Mouse (Mus musculus) mouse trophoblast stem cell (cell line): ENCODE data around the gene Catsperg2.
"Not testable (repeated sequence)": the region's sequence is repeated elsewhere in the genome, so short reads cannot be mapped to it uniquely, and the experiment has no call there.

Source experiments
- in situ Hi-C, 2 experiments: fragments of 300-500 bp; cut with MseI, MboI; formaldehyde crosslinking; loops; 2 replicates in 1 of 2; 3 replicates in 1 of 2; pipeline ENCODE4 v1.15.1; 2025

The Catsperg2 gene

DNA sequence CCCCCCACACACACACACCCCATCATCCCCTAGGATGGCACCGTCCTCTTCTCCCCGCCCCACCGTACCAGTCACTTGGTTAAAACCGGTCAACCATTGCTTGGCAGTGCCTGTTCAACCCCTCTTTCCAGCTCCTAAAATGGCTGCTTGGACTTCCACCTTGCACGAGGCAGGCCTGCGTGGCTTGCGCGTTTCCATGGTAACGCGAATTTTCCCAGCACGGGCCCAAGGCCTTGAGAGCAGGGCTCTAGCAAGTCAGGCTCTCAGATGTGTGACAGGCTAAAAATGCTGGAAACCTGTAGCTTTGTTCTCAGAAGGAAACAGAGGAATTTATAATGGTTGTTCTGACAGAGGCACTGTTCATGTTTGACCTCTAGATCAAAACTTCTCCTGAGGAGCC is at the start of gene Catsperg2:
TSS of gene Catsperg2 (minus strand) at position 173 of the 400 bp plus-strand sequence.
- in situ Hi-C loops: not testable (repeated sequence)

DNA sequence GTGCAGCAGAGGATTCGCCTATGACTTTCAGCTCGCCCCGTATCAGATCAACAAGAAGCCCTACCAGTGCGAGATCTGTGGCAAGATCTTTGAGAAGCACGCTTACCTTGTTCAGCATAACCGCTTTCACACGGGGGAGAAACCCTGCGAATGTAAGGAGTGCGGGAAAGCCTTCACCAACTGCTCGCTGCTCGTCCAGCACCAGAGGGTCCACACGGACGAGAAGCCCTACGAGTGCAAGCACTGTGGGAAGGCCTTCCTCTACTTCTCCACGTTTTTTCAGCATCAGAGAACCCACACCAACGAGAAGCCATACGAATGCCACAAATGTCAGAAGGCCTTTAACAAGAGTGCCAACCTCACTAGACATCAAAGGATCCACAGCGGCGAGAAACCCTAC is 49.7 kb upstream of the Catsperg2 start:
- in situ Hi-C loops: no loop called here

DNA sequence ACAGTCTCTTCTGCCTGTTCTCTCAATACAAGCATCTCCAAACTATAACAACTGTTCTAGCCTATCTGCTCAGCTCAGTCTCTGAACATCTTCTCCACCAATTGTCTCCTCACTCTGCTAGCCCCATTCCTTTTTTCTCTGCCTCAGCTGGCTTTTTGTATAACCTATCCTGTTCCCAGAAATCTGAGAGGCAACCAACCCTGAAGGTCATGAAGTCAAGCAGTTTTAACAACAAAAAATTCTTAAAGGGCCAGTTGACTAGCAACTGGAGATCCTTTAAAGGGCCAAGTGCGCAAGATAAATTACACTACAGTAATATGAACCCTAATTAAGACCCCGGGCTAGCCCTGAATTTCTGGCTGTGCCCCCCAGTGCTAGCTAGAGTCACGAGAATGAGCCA is 47.5 kb upstream of the Catsperg2 start:
- in situ Hi-C loops: no loop called here

DNA sequence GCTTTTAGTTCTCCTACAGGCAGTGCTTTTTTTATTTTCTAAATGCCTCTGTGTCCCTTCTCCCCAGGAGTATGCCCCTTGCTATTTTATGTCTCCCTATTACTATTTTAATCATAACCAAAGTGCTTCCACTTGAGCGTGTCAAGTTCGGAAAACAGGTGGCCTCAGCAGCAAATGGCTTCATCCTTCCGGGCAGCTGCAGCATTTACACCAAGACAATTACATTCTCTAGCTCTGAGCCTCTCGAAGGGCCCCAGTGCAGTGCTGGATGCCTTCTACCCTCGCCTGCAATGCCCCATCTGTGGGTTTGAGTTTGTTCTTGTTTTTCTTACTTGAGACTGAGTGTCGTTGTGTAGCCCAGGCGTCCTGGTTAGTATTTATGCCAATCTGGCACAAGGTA is 46.7 kb upstream of the Catsperg2 start:
- in situ Hi-C loops: no loop called here

DNA sequence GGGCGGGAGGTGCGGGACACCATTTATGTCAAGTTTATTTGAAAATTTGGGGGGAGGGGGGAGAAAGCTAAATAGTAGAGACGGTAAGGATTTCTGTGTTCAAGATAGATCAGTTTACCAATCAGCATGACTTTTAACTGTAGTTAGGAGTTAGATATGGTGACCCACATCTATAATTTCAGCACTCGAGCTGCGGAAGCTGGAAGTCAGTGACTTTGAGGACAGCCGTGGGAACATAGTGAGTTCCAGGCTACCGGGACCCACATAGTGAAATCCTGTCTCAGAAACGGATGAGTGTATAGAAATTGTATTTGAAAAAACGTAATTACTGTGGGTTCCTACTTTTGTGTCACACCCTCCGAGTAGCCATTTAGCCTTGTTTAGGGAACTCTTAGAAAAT is 42.1 kb upstream of the Catsperg2 start:
- in situ Hi-C loops: no loop called here

DNA sequence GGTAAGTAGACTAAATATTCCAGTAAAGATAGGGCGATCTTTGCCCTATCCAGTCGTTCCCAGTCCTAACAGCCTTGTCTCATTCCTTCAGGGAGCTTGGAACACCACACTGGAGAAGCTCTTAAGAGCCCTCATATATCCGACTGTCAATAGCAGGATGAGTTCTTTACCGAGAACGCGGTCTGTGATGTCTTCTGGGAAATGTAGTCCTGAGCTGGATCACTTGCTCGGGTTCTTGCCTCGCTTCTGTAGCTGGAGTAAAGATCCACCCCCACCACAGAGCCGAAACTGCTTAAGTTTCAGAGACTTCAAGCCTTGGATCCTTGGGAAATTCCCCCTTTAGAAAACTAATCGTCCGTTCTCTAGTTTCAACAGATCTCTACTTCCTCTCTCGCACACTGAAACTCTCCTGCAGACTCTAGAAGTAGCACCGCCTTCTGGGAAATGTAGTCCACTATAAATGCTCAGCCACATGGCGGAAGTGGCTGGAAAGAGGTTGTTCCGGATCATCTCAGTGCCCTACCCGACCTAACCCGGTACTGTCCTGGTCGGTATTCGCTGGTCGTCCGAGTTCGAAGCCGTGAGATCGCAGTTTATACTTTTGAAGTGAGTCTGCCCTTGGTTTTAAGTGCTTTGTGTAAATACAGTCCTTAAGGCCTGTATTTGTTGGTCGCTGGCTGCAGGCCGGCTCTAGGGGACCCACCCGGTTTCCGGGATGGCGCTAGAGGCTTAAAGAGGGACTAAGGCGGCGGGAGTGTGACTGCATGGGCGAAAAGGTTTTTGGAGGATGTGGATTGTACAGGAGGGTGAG is 41.5 kb upstream of the Catsperg2 start, which contains the start of gene Zfp84:
TSS of gene Zfp84 (plus strand) at position 463 of the 811 bp plus-strand sequence.
- in situ Hi-C loops: no loop called here

DNA sequence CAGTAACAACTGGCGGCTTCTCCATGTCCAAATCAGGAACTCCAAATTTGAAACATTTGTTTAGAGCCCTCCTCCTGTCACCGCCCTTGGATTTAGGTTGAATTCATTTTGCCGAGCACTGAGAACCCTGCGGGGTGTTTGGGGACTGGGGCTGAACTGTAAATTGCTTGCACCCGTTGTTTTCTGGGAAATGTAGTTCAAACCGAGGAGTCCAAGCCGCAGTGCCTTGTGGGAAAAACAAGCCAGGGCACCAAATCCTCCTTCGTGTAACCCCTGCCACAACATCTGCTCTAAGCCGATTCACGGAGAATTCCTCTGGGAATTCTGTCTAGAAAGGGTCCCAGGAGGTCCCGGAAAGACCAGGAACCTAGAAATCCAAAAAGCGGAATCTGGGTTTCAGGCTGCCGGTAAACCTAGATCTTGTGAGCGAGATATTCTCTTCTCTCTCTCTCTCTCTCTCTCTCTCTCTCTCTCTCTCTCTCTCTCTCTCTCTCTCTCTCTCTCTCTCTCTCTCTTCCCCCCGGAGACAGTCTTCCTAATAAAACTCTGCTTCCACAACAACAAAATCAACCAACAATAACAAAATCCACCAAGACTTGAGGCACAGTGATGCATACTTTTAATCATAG is 40.3 kb upstream of the Catsperg2 start:
- in situ Hi-C loops: no loop called here

DNA sequence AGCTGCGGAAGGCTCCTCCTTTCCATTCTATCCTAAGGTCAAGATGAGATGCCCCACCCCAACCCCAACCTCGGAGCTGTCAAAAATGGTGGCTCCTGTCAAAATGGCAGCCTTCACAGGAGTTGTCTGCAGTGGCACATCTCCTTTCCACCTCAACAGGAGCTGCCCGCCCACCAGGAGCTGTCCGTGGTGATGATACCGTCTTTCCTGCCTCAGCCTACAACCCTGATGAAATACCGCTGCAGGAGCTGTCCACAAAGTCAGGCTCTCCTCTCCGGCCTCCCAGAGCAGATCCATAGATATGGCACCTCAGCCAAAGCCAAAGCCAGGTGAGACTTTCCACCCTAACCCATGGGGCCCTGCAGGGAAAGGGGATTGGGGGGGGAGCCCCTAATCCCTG is 37.9 kb upstream of the Catsperg2 start:
- in situ Hi-C loops: no loop called here

DNA sequence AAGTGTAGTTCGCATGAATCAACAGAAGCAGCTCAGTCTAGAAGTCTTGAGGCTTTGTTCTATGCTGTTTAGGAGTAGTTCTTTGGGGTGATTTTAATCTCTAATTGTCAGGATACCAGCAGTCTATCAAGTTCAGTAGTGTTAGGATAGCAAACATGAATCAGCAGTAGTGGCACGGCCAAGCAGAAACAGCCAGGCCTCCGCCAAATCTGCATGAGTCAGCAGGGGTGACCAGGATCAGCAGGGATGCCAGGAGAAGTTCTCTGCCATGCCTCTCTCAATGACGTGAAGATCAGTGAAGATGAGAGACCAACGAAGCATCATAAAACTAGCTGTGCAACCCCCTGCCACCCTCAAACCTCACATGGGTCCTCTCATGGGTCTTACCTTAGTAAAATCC is 33.6 kb upstream of the Catsperg2 start:
- in situ Hi-C loops: no loop called here

DNA sequence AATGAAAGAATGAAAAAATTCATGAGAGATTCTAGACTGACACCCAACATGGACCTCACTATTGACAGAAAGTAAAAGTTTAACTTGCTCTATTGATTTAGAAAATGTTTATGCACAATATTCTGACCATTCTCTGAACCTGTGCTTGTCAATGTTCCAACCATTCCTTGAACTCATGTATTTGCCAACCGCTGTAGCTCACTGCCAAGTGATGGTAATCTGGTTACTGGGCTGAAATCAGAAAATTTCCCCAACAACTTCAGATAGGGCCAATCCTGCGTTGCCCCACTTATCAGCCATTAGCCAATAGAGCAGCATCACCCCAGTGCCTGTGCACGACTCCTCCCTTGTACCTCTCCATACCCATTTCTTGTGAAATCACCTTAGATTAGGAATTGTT is 15.4 kb upstream of the Catsperg2 start:
- in situ Hi-C loops: no loop called here

DNA sequence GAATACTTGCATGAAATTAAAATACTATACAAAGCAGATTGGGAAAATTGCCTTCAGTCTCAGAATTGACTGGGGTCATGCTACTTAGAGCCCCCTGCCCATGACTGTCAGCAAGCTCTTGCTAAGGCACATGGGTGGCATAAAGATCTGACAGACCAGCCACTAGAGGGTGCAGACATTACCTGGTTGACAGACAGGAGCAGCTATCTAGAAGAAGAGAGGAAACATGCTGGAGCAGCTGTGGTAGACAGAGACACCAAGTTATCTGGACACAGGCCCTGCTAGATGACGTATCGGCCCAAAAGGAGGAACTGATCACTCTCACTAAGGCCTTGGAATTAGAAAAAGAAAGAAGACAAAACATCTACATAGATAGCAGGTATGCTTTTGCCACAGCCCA is 1.2 kb upstream of the Catsperg2 start:
- in situ Hi-C loops: no loop called here

DNA sequence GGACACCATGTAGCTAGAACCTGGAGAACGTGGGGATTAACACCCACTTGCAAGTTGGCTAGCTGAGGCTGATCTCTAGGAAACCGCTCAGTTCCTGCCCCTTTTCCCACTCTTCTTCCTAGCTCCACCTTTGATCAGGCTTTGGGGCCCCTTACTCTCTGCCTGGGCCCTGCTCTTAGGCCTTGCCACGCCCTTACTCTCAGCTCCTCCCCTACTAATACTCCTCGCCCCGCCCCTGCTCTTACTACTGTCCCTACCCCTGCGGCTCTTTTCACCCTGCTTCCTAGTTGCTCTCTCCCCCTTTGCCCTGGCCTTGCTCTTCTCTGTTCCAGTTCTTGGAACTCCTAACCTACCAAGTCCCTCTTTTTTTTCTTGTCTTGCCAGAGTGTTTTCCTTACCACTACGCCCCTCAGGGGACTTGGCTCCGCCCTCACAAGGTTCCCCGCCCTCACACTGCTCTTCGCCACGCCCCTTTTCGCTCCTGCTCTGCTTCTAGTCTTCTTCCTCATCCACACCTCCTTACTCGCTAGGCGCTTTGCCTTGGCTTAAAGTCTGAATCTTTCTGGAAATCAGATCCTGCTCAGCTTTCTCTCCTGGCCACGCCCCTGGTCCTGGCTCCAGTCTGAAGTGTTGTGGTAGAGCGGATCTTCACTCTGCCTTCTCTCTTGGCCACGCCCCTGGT is 1.2 kb downstream of the Catsperg2 start:
- in situ Hi-C loops: not testable (repeated sequence)

DNA sequence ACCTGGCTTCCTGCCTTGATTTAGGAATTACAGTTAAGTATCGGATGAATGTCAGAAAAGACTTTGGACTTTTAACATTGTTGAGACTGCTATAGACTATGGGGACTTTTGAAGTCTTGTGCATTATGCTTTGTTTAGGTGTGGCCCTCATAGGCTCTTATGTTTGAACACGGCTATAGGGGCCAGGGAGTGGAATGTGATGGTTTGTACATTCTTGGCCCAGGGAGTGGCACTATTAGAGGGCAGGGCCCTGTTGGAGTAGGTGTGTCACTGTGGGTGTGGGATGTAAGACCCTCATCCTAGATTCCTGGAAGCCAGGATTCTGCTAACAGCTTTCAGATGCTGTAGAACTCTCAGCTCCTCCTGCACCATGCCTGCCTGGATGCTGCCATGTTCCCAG is 17.9 kb downstream of the Catsperg2 start:
- in situ Hi-C loops: loop anchor here in 1 of 2 experiments (25.0 kb wide), 1 partner anchor 497 kb away; the partner anchor contains the start of gene Catsperg1

DNA sequence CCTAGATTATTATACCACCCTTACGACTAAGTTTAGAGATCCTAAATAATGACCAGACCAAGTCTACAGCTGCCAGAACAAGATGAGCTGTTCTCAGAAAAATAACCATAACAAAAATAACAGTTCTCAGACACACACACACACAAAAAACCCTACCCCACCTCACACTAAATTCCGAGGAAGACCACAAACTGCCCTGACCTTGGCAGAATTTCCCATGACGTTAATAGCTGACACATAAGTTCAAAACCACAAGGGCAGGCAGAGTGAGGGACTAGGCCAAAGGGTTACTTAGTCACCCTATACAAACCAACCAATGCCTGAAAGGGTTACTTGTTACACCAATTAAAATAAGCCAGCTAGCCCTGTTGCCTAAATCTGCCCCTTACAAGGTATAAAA is 31.6 kb downstream of the Catsperg2 start:
- in situ Hi-C loops: not testable (repeated sequence)

DNA sequence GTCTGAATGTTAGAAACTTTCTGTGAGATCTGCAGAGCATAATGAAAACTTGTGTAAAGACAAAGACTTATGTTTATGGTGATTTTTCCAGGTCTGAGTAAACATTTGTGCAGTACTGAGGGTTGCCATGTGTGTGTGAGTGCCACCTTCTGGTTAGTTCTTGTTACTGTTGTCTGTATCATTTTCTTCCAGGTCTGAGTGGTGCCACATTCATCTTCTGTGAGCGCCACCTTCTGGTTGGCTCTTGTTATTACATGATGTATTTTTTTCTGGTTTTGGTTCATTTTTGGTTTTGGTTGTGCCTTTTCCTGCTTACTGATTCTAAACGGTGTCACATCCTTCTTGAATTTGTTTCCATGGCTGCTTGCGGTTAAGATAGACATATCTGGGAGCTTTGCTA is 45.0 kb downstream of the Catsperg2 start:
- in situ Hi-C loops: no loop called here
